Mouse (Mus musculus) ovary, postnatal 10 days (tissue): ENCODE results near the gene Cdh12.
"Not testable (repeated sequence)": the region's sequence is repeated elsewhere in the genome, so short reads cannot be mapped to it uniquely, and the experiment has no call there.

ENCODE experiments used
- DNase-seq: peaks from one replicate; pipeline ENCODE4 v3.0.0; 2022; ENCODE audit warnings: low spot score

The Cdh12 gene

GRCm38 (mm10) chr15:21109009-21109841, 660.2 kb downstream of the Cdh12 start:
- DNase-seq, result no peak

- no peak for DNase-seq
Measured at GRCm38 (mm10) chr15:21109889-21110500, 660.9 kb downstream of the Cdh12 start.

GRCm38 (mm10) chr15:21110874-21111603, 662.0 kb downstream of the Cdh12 start:
- no peak for DNase-seq

- DNase-seq, result not testable (repeated sequence)
Measured at GRCm38 (mm10) chr15:21114775-21115174, 665.7 kb downstream of the Cdh12 start.

- no peak for DNase-seq
Measured at GRCm38 (mm10) chr15:21130660-21131059, 681.6 kb downstream of the Cdh12 start.

- DNase-seq, result no peak
Measured at GRCm38 (mm10) chr15:21132999-21133398, 683.9 kb downstream of the Cdh12 start.

- DNase-seq, result no peak
Measured at GRCm38 (mm10) chr15:21146896-21147295, 697.8 kb downstream of the Cdh12 start.

GRCm38 (mm10) chr15:21153602-21154001, 704.5 kb downstream of the Cdh12 start:
- no peak for DNase-seq

GRCm38 (mm10) chr15:21179727-21180126, 730.7 kb downstream of the Cdh12 start:
- no peak for DNase-seq

- no peak for DNase-seq
Measured at GRCm38 (mm10) chr15:21180191-21180590, 731.1 kb downstream of the Cdh12 start.

GRCm38 (mm10) chr15:21185799-21186198, 736.7 kb downstream of the Cdh12 start:
- DNase-seq, result no peak

- DNase-seq, result not testable (repeated sequence)
Measured at GRCm38 (mm10) chr15:21210089-21210488, 761.0 kb downstream of the Cdh12 start.

GRCm38 (mm10) chr15:21223006-21223405, 773.9 kb downstream of the Cdh12 start:
- no peak for DNase-seq

- no peak for DNase-seq
Measured at GRCm38 (mm10) chr15:21261318-21261717, 812.3 kb downstream of the Cdh12 start.

GRCm38 (mm10) chr15:21269856-21270255, 820.8 kb downstream of the Cdh12 start:
- DNase-seq, result no peak

- DNase-seq, result no peak
Measured at GRCm38 (mm10) chr15:21297051-21297450, 848.0 kb downstream of the Cdh12 start.

- DNase-seq, result no peak
Measured at GRCm38 (mm10) chr15:21315457-21315856, 866.4 kb downstream of the Cdh12 start.

GRCm38 (mm10) chr15:21343853-21344252, 894.8 kb downstream of the Cdh12 start:
- no peak for DNase-seq

GRCm38 (mm10) chr15:21344323-21344722, 895.3 kb downstream of the Cdh12 start:
- DNase-seq, result no peak

- DNase-seq, result no peak
Measured at GRCm38 (mm10) chr15:21344749-21345148, 895.7 kb downstream of the Cdh12 start.

- DNase-seq, result no peak
Measured at GRCm38 (mm10) chr15:21355356-21356101, 906.5 kb downstream of the Cdh12 start.

- DNase-seq, result no peak
Measured at GRCm38 (mm10) chr15:21366366-21366765, 917.3 kb downstream of the Cdh12 start.
